Mouse (Mus musculus) gastrocnemius, postnatal 36 days (tissue): ENCODE results near the gene Calm5. TPM values are rescaled to one million over a fixed set of nuclear protein-coding genes. Genes with fewer than 3 reads are reported as not detected.

Experiments used
- total RNA-seq, 2 experiments: library from RNA; stranded (reverse); gene quantifications; 2 replicates each; pipeline ENCODE4 v1.2.3; 2021

Gene Calm5
- total RNA-seq, 2 experiments from 2014 or later: not detected

Other genes starting within 250 kb of the Calm5 start
- gene Fam208b, start 243.1 kb upstream of the Calm5 start, total RNA-seq: 1 to 10 TPM; 5.5 to 7.4 TPM
- gene Asb13, start 220.1 kb upstream of the Calm5 start, total RNA-seq: 10 to 100 TPM; 11.1 to 14.2 TPM
- gene Calml3, start 49.9 kb upstream of the Calm5 start, total RNA-seq: not detected
- gene Calm4, start 16.4 kb upstream of the Calm5 start, total RNA-seq: not detected
- gene Net1, start 64.0 kb downstream of the Calm5 start, total RNA-seq: 10 to 100 TPM; 33.7 to 42.7 TPM
- not detected for gene Tubal3, start 64.1 kb downstream of the Calm5 start, total RNA-seq
- not detected for gene Ucn3, start 91.2 kb downstream of the Calm5 start, total RNA-seq
- 1 to 10 TPM; 1.5 to 1.9 TPM for gene Akr1c14, start 194.8 kb downstream of the Calm5 start, total RNA-seq